ENCODE assay signal across 14 mouse cellular contexts in the genomic region with DNA sequence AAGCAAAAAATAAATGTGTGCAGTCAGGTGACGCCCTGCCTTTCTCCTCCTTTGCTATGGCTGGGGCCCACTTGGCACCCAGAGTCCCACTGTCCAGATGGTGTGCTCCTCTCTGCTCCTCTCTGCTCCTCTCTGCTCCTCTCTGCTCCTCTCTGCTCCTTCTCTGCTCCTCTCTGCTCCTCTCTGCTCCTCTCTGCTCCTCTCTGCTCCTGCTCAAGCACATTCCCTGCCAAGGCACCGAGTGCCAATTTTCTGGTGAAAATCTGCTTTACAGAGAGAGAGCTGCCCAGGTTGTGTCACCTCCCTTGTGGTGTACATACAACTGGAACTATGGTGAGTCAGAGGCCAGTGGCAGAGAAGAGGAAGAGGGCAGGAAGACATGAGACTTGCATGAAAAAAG.
DNase-seq lines count a peak whose midpoint lies in the region; ATAC-seq lines count a peak whose summit lies in the region.
"Had no signal": no experiment of that assay in that cellular context is flagged by ENCODE, and none has a peak within 500 bp of the region (broad histone marks: within the 10 kb centered on the region; RNA-seq: fewer than 3 reads in every experiment).

No protein-coding gene starts in this region.

- ATAC-seq in hematopoietic stem cell, adult 5-6 weeks (replicated peaks in 1 of 2; ENCODE audit: insufficient read depth in 1 of 2, low FRiP score in 2 of 2, low TSS enrichment in 1 of 2, low read depth in 1 of 2, poor library complexity in 2 of 2, severe bottlenecking in 2 of 2): peak; percentile 29 to 49; a peak in 2 of 4 replicates
- ATAC-seq in forebrain, embryonic 13.5 days: no peak
- no peak for ATAC-seq in hindbrain, embryonic 11.5 days (ENCODE audit: low FRiP score)
- ATAC-seq: forebrain, embryonic 16.5 days had no signal

- H3K4me2 ChIP-seq in forebrain, embryonic 13.5 days: no peak overlapping the region
- no peak overlapping the region for H3K4me2 ChIP-seq in hindbrain, embryonic 11.5 days (replicated peaks; ENCODE audit: low read depth, low read length)
- H3K4me2 ChIP-seq: embryonic facial prominence, embryonic 13.5 days; hindbrain, embryonic 15.5 days; stomach, embryonic 15.5 days had no signal

- H3K27ac ChIP-seq in forebrain, embryonic 13.5 days: no peak overlapping the region
- no peak overlapping the region for H3K27ac ChIP-seq in hindbrain, embryonic 11.5 days (ENCODE audit: low read depth, low read length)
- H3K27ac ChIP-seq: embryonic facial prominence, embryonic 13.5 days; hindbrain, embryonic 15.5 days; stomach, embryonic 15.5 days had no signal

- DNase-seq in 416B (ENCODE audit: low read depth): peak; percentile 87
- DNase-seq in cerebellum, adult 9-10 months: peak; percentile 85
- peak; percentile 23 to 47 for DNase-seq in left cerebral cortex, adult 8-10 months (ENCODE audit: low spot score in 2 of 2)
- DNase-seq in kidney, postnatal 36 days: no peak
- DNase-seq in lung, postnatal 10 days: no peak
- DNase-seq in hindbrain, embryonic 11.5 days (ENCODE audit: low spot score): no peak
- DNase-seq: kidney, adult 8-10 months had no signal

- no peaks in the 10 kb centered on the region for H3K36me3 ChIP-seq in forebrain, embryonic 13.5 days (ENCODE audit: poor library complexity, severe bottlenecking)
- no peaks in the 10 kb centered on the region for H3K36me3 ChIP-seq in hindbrain, embryonic 11.5 days (ENCODE audit: control insufficient read depth, insufficient read depth, low read length)
- H3K36me3 ChIP-seq: embryonic facial prominence, embryonic 13.5 days; hindbrain, embryonic 15.5 days; stomach, embryonic 15.5 days had no signal

- WGBS in forebrain, embryonic 13.5 days: 89% methylated on average over 2 of the region's 2 CpGs
- WGBS in hindbrain, embryonic 11.5 days: 75% methylated on average over 2 of the region's 2 CpGs

- no peak overlapping the region for H3K4me3 ChIP-seq in forebrain, embryonic 13.5 days
- no peak overlapping the region for H3K4me3 ChIP-seq in hindbrain, embryonic 11.5 days (ENCODE audit: low read depth, low read length)
- H3K4me3 ChIP-seq: embryonic facial prominence, embryonic 13.5 days; hindbrain, embryonic 15.5 days; megakaryocyte, embryonic 14.5 days; stomach, embryonic 15.5 days had no signal

- H3K9me3 ChIP-seq in forebrain, embryonic 13.5 days (replicated peaks): no peaks in the 10 kb centered on the region
- no peaks in the 10 kb centered on the region for H3K9me3 ChIP-seq in hindbrain, embryonic 11.5 days (ENCODE audit: control insufficient read depth, low read length)
- H3K9me3 ChIP-seq: embryonic facial prominence, embryonic 13.5 days; hindbrain, embryonic 15.5 days; megakaryocyte, embryonic 14.5 days; stomach, embryonic 15.5 days had no signal

- H3K27me3 ChIP-seq in forebrain, embryonic 13.5 days: no peaks in the 10 kb centered on the region
- no peaks in the 10 kb centered on the region for H3K27me3 ChIP-seq in hindbrain, embryonic 11.5 days (ENCODE audit: control insufficient read depth, insufficient read depth, low read length)
- H3K27me3 ChIP-seq: embryonic facial prominence, embryonic 13.5 days; hindbrain, embryonic 15.5 days; megakaryocyte, embryonic 14.5 days; stomach, embryonic 15.5 days had no signal

- H3K9ac ChIP-seq in forebrain, embryonic 13.5 days: no peak overlapping the region
- no peak overlapping the region for H3K9ac ChIP-seq in hindbrain, embryonic 11.5 days (ENCODE audit: low read depth, low read length)
- H3K9ac ChIP-seq: embryonic facial prominence, embryonic 13.5 days; hindbrain, embryonic 15.5 days; stomach, embryonic 15.5 days had no signal

- H3K4me1 ChIP-seq in forebrain, embryonic 13.5 days: no peaks in the 10 kb centered on the region
- no peaks in the 10 kb centered on the region for H3K4me1 ChIP-seq in hindbrain, embryonic 11.5 days (replicated peaks; ENCODE audit: control insufficient read depth, insufficient read depth, low read length)
- H3K4me1 ChIP-seq: embryonic facial prominence, embryonic 13.5 days; hindbrain, embryonic 15.5 days; stomach, embryonic 15.5 days had no signal

Comparison
In these comparisons a context has a peak if more than half of its experiments do, and no peak if none do; other contexts are left out.
1. DNase-seq: peak in 416B (single experiment), cerebellum, adult 9-10 months (single experiment) and left cerebral cortex, adult 8-10 months (2 of 2); none in kidney, postnatal 36 days (0 of 2), lung, postnatal 10 days (single experiment) and hindbrain, embryonic 11.5 days (single experiment).
2. ATAC-seq: peak in hematopoietic stem cell, adult 5-6 weeks (2 of 2); none in forebrain, embryonic 13.5 days (single experiment) and hindbrain, embryonic 11.5 days (single experiment).